Mouse (Mus musculus): Measurements from ENCODE around the gene Cadm2. TPM values are rescaled to one million over a fixed set of nuclear protein-coding genes. Genes with fewer than 3 reads are reported as not detected.
A peak's percentile ranks its signal among the peaks of the same experiment; 100 is the strongest.

Cadm2 gene
- total and polyA plus RNA-seq, 2 experiments, result under 0.01 to 0.02 TPM

DNA sequence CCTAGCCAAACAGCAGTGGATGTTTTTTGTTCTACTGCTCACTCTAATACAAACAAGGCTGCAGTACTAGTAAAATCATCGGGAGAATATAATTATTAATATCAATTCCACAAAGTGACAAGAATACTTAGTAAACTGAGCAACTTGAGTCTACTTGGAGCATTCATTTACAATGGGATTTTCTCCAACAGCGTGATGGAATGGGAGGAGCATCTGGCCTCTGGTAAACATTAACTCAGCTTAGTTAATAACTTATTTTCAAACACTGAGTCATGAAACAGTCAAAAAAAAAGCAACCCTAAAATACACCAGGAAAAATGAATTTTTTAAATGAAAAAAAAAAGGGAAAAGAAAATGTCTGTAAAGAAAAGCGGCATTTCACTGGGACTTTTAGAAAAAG, 12.2 kb downstream of the Cadm2 start:
- 53% methylated on average over 3 of the region's 3 CpGs for WGBS
- H3K27ac ChIP-seq (replicated peaks; ENCODE audit: insufficient read depth, low read depth, low read length), result no peak overlapping the region

DNA sequence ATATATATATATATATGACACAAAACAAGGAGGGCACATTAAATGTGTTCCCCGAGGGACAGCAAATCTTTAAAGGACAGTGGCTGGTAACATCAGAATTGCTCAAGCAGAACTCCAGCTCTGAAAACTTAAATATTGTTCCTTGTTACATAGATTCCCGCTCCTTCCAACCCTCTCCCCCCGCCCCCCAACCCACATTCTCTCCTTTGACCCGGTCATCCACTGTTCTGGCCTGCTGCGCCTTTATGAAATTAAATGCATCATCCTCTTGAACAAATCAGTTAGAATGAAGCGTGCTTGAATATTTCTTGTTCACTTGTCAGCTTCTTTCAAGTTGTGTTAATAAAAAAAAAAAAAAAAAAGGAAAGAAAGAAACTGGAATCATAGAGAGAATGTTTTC, 15.0 kb downstream of the Cadm2 start:
- H3K27me3 ChIP-seq (ENCODE audit: control insufficient read depth, insufficient read depth, low read length), result no peaks in the 10 kb centered on the region
- WGBS, result 82% methylated on average over 6 of the region's 6 CpGs
- TF ChIP-seq CTCF (IDR thresholded peaks at IDR 0.05; ENCODE audit: low read depth, low read length) (no peak), POLR2A (IDR thresholded peaks at IDR 0.05; ENCODE audit: extremely low read depth, insufficient read depth, low read length) (no peak)
- no peak overlapping the region for H3K4me3 ChIP-seq (ENCODE audit: insufficient read depth, low read depth, low read length)
- DNase-seq (ENCODE audit: extremely low read depth, low read depth, low spot score), result no peak
- H3K79me2 ChIP-seq (ENCODE audit: control insufficient read depth, insufficient read depth, low read length), result no peaks in the 10 kb centered on the region
- no peak overlapping the region for H3K27ac ChIP-seq (replicated peaks; ENCODE audit: insufficient read depth, low read depth, low read length)
- no peaks in the 10 kb centered on the region for H3K36me3 ChIP-seq (ENCODE audit: control insufficient read depth, insufficient read depth, low read length)
- H3K9ac ChIP-seq (ENCODE audit: low read depth, low read length), result no peak overlapping the region
- no peaks in the 10 kb centered on the region for H3K4me1 ChIP-seq (ENCODE audit: control insufficient read depth, insufficient read depth, low read length)

More for the DNA sequence above, 12.2 kb downstream of the Cadm2 start:
- Histone ChIP-seq H3K36me3 (ENCODE audit: control insufficient read depth, insufficient read depth, low read length) (no peaks in the 10 kb centered on the region), H3K27me3 (ENCODE audit: control insufficient read depth, insufficient read depth, low read length) (no peaks in the 10 kb centered on the region), H3K79me2 (ENCODE audit: control insufficient read depth, insufficient read depth, low read length) (no peaks in the 10 kb centered on the region), H3K4me1 (ENCODE audit: control insufficient read depth, insufficient read depth, low read length) (no peaks in the 10 kb centered on the region), H3K4me3 (ENCODE audit: insufficient read depth, low read depth, low read length) (no peak overlapping the region), H3K9ac (ENCODE audit: low read depth, low read length) (no peak overlapping the region)
- DNase-seq (ENCODE audit: extremely low read depth, low read depth, low spot score), result peak; percentile 62
- TF ChIP-seq POLR2A (IDR thresholded peaks at IDR 0.05; ENCODE audit: extremely low read depth, insufficient read depth, low read length), result no peak
- no peak for TF ChIP-seq CTCF (IDR thresholded peaks at IDR 0.05; ENCODE audit: low read depth, low read length)

DNA sequence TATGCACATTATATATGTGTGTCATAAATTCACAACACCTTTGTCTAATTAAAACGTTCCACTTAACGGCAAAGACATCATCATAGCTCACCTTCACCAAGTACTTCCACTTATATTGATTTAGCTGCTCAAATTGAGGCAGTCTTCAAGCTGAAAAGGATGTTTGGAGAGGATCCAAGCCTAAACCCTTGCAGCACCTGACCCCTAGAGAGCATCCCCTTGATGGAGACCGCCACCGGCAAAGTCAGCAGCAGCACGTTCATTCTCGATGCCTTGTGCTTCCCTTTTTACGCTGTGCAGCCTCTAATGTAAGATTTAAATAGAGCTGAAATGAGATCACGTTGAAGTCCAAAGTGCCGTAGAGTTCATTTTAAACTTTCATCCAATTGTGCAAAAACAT, 20.7 kb downstream of the Cadm2 start:
- no peaks in the 10 kb centered on the region for H3K4me1 ChIP-seq (ENCODE audit: control insufficient read depth, insufficient read depth, low read length)
- no peak overlapping the region for H3K27ac ChIP-seq (replicated peaks; ENCODE audit: insufficient read depth, low read depth, low read length)
- no peak for DNase-seq (ENCODE audit: extremely low read depth, low read depth, low spot score)
- 86% methylated on average over 9 of the region's 9 CpGs for WGBS
- H3K4me3 ChIP-seq (ENCODE audit: insufficient read depth, low read depth, low read length), result no peak overlapping the region
- H3K79me2 ChIP-seq (ENCODE audit: control insufficient read depth, insufficient read depth, low read length), result no peaks in the 10 kb centered on the region
- H3K36me3 ChIP-seq (ENCODE audit: control insufficient read depth, insufficient read depth, low read length), result no peaks in the 10 kb centered on the region
- TF ChIP-seq CTCF (IDR thresholded peaks at IDR 0.05; ENCODE audit: low read depth, low read length) (no peak), POLR2A (IDR thresholded peaks at IDR 0.05; ENCODE audit: extremely low read depth, insufficient read depth, low read length) (no peak)
- no peaks in the 10 kb centered on the region for H3K27me3 ChIP-seq (ENCODE audit: control insufficient read depth, insufficient read depth, low read length)
- H3K9ac ChIP-seq (ENCODE audit: low read depth, low read length), result no peak overlapping the region

DNA sequence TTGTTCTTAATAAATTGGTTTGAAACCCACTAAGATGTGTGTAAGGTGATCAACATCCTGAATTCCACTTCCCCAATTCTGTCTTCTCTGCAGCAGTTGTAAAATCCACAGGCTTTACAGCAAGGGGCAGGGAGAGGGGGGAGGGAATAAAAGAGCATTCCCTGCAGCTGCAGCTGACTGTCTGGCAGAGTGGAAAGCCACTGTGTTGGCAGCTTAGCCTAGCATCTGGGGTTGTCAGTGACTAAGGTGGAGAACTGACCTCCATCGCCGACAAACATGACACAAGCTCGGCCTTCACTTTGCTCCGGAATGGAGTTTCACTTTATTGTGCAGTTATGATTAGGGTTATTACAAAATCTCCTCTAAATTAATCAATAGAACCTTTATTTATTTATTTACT, 21.9 kb downstream of the Cadm2 start:
- WGBS, result 75% methylated on average over 4 of the region's 4 CpGs
- H3K27ac ChIP-seq (replicated peaks; ENCODE audit: insufficient read depth, low read depth, low read length), result no peak overlapping the region
- DNase-seq (ENCODE audit: extremely low read depth, low read depth, low spot score), result no peak
- H3K36me3 ChIP-seq (ENCODE audit: control insufficient read depth, insufficient read depth, low read length), result no peaks in the 10 kb centered on the region
- no peak overlapping the region for H3K9ac ChIP-seq (ENCODE audit: low read depth, low read length)
- no peaks in the 10 kb centered on the region for H3K79me2 ChIP-seq (ENCODE audit: control insufficient read depth, insufficient read depth, low read length)
- H3K4me1 ChIP-seq (ENCODE audit: control insufficient read depth, insufficient read depth, low read length), result no peaks in the 10 kb centered on the region
- H3K4me3 ChIP-seq (ENCODE audit: insufficient read depth, low read depth, low read length), result no peak overlapping the region
- H3K27me3 ChIP-seq (ENCODE audit: control insufficient read depth, insufficient read depth, low read length), result no peaks in the 10 kb centered on the region
- TF ChIP-seq CTCF (IDR thresholded peaks at IDR 0.05; ENCODE audit: low read depth, low read length) (no peak), POLR2A (IDR thresholded peaks at IDR 0.05; ENCODE audit: extremely low read depth, insufficient read depth, low read length) (no peak)

DNA sequence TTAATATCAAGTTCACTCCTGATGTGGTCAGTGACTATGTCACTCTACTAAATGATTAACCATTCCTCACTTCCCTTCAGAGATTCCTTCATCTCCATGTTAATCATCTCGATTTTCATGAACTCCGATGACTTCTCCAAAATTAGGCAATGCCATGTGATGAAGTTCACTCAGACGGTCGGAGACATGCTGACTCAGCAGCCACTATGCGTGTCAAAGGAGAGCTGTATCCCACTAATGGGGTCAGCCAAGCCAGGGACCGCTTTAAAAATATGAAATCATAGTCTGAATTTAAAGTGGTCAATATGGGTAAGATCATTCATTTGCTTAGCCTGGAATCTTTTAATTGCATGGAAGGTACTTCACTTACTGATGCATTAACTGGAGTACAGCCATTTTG, 29.7 kb downstream of the Cadm2 start:
- 82% methylated on average over 6 of the region's 6 CpGs for WGBS
- no peaks in the 10 kb centered on the region for H3K4me1 ChIP-seq (ENCODE audit: control insufficient read depth, insufficient read depth, low read length)

DNA sequence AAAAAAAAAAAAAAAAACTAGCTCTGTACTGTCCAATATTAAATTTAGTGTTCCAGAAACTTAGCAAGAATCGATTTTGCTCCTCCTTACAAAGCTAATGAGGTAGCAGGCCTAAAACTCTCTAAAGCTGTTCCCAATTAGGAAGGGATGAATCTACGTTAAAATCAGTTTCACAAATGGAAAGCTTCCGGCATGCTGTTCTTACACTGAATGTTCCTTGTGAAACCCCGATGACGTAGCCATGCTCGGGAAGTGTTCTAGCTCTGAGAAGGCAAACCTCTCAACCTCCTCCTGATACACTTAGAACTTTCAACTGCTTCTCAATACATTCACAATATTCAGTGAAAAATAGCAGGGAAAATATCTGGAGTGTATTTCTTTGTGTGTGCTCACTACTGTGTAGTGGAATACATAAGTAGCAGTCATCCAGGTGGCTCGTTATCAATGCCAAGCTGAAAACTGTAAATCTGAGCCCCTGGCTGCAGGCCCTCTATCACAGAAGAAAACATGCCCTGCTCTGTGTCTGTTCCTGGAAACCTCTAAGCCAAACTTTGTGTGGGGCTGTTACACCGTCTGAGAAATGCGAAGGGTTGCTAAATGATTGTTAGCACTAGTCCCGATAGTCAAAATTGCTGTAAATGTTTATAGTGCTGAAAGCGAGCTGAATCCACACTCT, 41.7 kb downstream of the Cadm2 start:
- Histone ChIP-seq H3K4me1 (ENCODE audit: control insufficient read depth, insufficient read depth, low read length) (no peaks in the 10 kb centered on the region), H3K27ac (replicated peaks; ENCODE audit: insufficient read depth, low read depth, low read length) (no peak overlapping the region), H3K79me2 (ENCODE audit: control insufficient read depth, insufficient read depth, low read length) (no peaks in the 10 kb centered on the region), H3K36me3 (ENCODE audit: control insufficient read depth, insufficient read depth, low read length) (no peaks in the 10 kb centered on the region), H3K4me3 (ENCODE audit: insufficient read depth, low read depth, low read length) (no peak overlapping the region), H3K27me3 (ENCODE audit: control insufficient read depth, insufficient read depth, low read length) (no peaks in the 10 kb centered on the region), H3K9ac (ENCODE audit: low read depth, low read length) (no peak overlapping the region)
- TF ChIP-seq POLR2A (IDR thresholded peaks at IDR 0.05; ENCODE audit: extremely low read depth, insufficient read depth, low read length), result no peak
- no peak for DNase-seq (ENCODE audit: extremely low read depth, low read depth, low spot score)
- WGBS, result 83% methylated on average over 11 of the region's 11 CpGs

More for the DNA sequence above, 29.7 kb downstream of the Cadm2 start:
- Histone ChIP-seq H3K27ac (replicated peaks; ENCODE audit: insufficient read depth, low read depth, low read length) (no peak overlapping the region), H3K9ac (ENCODE audit: low read depth, low read length) (no peak overlapping the region), H3K27me3 (ENCODE audit: control insufficient read depth, insufficient read depth, low read length) (no peaks in the 10 kb centered on the region), H3K4me3 (ENCODE audit: insufficient read depth, low read depth, low read length) (no peak overlapping the region), H3K79me2 (ENCODE audit: control insufficient read depth, insufficient read depth, low read length) (no peaks in the 10 kb centered on the region), H3K36me3 (ENCODE audit: control insufficient read depth, insufficient read depth, low read length) (no peaks in the 10 kb centered on the region)
- DNase-seq (ENCODE audit: extremely low read depth, low read depth, low spot score), result no peak
- no peak for TF ChIP-seq POLR2A (IDR thresholded peaks at IDR 0.05; ENCODE audit: extremely low read depth, insufficient read depth, low read length)
- TF ChIP-seq CTCF (IDR thresholded peaks at IDR 0.05; ENCODE audit: low read depth, low read length), result no peak
